Mouse (Mus musculus): ENCODE data around the gene Iqcn.

Iqcn gene

DNA sequence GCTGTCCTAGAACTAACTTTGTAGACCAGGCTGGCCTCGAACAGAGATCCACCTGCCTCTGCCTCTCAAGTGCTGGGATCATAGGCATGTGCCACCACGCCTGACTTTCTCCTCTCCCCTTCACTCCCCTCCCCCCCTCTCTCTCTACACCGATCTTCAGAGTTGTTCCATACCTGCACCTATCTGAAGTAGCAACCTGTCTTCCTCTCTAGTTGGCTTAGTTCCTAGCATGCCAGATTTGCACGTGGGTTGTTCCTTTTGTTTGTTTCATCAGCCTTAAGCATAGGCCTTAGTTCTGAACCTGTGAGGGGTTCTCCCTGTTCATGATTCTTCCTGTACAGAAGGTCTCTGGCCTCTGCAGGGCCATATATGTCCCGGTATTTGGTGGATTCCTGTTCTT lies 34.4 kb downstream of the Iqcn start:
- no peak for DNase-seq (ENCODE audit: low read depth)

- no peak for DNase-seq (ENCODE audit: low read depth)
These were observed 35.0 kb downstream of the Iqcn start for GRCm38 (mm10) chr8:70738211-70738610.

- no peak for DNase-seq (ENCODE audit: low read depth)
These were observed 38.4 kb downstream of the Iqcn start for GRCm38 (mm10) chr8:70741661-70742060.

DNA sequence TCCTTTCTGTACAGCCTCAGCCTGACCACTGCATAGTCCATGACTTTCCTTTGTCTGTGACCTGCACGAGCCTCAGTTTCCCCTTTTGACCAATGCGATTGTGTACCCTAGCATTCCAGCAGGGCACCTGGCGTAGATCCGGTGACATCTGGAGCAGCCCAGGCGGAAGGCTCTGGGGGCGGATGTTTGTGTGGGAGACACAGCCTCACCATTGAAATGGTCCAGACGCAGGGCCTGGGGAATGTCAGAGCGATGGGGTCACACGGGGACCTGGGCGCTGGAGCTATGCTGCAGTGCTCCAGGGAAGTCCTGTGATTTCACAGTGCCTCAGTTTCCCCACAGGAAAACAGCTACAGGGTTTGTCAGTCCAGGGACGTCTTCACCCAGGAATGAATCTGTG lies 38.9 kb downstream of the Iqcn start:
- no peak for DNase-seq (ENCODE audit: low read depth)

- no peak for DNase-seq (ENCODE audit: low read depth)
These were observed 39.9 kb downstream of the Iqcn start for GRCm38 (mm10) chr8:70742981-70743655.

- DNase-seq (ENCODE audit: low read depth) = no peak
These were observed 40.7 kb downstream of the Iqcn start for GRCm38 (mm10) chr8:70743656-70744590.

GRCm38 (mm10) chr8:70744806-70745205 lies 41.5 kb downstream of the Iqcn start:
- DNase-seq (ENCODE audit: low read depth) = no peak

DNA sequence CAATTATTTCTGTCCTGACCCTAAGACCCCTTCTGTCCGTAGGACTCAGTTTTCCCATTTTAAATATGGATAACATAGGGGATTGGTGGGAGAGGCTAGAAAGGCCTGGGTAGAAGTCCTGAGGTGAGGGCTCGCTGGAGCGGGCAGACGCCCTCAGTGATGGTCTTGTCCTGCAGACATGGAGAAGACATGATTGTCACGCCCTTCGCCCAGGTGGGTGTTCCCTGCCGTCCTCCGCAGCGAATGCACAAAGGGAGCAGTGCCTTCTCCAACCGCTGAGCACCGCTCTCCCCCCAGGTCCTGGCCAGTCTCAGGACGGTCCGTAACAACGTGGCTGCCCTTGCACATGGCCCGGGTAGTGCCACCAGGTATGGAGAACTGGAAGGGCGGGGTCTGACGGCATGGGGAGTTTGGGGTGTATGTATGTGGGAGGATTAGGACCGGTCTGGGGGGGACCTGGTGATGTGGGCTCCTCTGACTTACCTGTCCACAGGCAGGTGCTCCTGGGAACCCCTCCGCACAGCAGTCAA lies 42.5 kb downstream of the Iqcn start:
- no peak for DNase-seq (ENCODE audit: low read depth)

GRCm38 (mm10) chr8:70746676-70747075 lies 43.4 kb downstream of the Iqcn start:
- no peak for DNase-seq (ENCODE audit: low read depth)

DNA sequence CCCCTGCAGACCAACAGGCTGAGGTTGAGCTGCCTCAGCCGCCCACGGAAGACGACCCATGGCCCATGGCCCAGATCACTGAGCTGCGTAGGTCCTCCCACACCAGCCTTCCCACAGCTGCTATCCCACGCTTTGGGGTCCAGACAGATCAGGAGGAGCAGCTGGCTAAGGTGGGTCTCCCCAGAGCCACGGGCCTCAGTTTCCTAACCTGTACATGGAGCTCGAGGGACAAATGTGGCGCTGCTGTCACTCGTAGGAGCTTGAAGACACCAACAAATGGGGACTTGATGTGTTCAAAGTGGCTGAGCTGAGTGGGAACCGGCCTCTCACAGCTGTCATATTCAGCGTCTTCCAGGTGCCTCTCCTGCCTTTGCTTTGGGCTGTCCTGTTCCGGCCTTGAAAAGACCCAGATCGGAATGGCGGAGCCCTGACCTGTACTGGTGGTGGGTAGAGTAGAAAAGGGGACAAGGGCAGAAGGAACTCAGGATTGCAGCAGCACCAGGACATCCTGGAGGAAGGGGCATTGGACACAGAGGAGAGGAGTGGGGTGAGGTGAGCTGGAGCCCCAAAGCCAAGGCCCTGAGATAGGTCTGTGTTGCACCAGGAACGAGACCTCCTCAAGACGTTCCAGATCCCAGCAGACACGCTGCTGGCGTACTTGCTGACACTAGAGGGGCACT lies 44.1 kb downstream of the Iqcn start:
- no peak for DNase-seq (ENCODE audit: low read depth)

- no peak for DNase-seq (ENCODE audit: low read depth)
These were observed 45.2 kb downstream of the Iqcn start for GRCm38 (mm10) chr8:70748246-70749096.

DNA sequence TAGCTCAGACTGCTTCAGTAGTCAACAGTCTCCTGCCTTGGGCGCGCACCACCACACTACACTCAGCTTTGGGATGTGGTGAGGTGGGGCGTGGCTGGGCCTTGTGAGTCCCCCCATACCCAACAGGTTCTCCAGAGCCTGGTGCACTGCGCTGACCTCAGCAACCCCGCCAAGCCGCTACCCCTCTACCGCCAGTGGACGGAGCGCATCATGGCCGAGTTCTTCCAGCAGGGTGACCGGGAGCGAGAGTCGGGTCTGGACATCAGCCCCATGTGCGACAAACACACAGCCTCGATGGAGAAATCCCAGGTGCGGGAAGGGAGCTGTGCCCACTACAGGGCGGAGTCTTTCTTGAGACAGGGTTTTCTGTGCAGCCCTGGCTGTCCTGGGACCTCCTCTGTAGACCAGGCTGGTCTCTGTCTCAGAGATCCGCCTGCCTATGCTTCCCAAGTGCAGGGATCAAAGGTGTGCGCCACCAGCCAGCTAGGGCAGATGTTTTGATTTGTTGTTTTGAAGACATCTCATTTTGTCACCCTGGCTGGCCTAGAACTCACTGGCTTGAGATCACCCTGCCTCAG lies 45.9 kb downstream of the Iqcn start:
- no peak for DNase-seq (ENCODE audit: low read depth)

GRCm38 (mm10) chr8:70750128-70750680 lies 46.9 kb downstream of the Iqcn start:
- DNase-seq (ENCODE audit: low read depth) = no peak

DNA sequence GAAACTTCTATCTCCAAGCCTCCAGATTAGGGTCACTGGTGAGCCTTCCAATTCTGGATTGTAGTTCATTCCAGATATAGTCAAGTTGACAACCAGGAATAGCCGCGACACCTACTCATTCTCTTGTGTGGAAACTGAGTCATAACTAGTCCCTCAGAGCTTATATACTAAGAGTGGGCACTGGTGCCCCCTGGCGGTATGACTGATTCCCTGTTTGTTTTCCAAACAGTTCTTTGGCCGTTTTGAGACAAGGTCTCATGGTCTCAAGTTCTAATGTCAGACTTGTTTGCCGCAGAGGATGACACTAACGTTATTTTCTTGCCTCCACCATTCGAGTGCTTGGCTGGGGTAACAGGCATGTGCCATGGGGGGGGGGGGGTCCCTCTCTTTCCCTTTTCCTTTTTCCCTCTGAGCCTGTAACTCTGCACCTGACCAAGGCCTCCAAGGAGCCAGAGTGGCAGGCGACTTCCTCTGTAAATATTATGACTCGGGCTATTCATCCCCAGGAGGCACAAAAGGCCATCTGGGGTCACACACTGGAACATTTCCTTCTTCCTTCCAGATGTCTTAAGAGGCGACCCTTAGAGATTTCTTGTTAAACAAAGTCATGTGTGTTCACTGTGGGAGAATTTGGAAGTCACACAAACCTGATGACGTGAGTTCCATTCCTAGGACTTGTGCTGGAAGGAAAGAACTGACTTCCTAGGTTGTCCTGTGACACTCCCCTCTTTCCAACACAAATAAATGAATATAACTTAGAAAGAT lies 48.9 kb downstream of the Iqcn start:
- no peak for DNase-seq (ENCODE audit: low read depth)

DNA sequence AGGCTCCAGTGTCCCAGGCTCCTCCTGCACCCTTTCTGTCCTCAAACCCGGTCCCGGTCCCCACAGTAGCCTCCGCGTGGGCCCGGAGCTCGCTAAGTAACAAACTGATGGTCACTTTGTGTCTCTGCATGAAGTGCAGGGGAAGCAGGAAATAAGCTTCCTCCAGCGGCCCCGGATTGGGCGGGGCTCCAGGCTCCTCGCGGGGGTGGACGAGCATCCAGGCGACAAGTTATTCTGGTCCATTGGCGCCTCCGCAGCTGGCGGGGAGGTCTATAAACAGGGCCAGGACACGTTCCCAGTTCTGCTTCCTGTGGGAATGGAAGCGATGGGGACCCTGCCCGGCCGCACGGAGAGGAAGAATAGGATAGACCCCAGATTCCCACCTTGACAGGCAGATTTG lies 49.9 kb downstream of the Iqcn start:
- no peak for DNase-seq (ENCODE audit: low read depth)

DNA sequence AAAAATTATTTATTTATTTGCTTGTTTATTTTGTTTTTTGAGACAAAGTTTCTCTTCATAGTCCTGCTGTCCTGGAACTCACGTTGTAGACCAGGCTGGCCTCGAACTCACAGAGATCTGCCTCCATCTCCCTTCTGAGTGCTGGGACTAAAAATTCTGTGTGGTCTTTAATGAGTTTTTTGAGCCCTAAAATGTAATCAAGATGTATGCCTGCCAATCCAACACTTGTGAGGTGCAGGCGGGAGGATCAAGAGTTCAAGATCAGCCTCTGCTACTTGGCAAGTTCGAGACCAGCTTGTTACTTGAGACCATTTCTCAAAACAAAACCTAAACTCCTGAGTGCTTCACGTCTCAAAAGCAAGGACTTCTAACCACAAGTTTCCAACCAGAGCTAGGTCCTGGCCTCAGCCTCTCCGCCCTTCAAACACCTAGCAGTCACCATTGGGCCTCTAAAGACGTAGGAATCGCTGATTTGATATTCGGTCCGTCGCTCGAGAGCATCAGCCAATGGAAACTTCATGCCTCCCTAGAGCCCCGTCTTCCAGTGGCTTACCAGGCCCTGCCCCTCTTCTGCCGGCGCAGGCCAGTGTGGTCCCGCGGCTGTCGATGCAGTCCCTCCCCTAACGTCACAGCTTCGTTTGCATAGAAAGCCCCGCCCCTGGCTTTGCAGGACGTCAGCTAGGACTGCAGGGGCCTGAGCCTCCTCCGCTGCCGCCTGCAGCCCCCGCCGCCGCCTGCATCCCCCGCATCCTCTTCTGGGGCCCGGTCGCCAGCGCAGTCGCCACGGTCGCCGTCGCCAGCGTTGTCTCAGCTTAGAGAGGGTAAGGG lies 51.0 kb downstream of the Iqcn start, which contains the start of gene Rab3a:
TSS of gene Rab3a (plus strand) at position 637 of the 828 bp plus-strand sequence.
- peak; percentile 99 for DNase-seq (ENCODE audit: low read depth)

- DNase-seq (ENCODE audit: low read depth) = no peak
These were observed 51.8 kb downstream of the Iqcn start for GRCm38 (mm10) chr8:70754871-70755660.
